Mouse (Mus musculus) liver, embryonic 15.5 days (tissue): ENCODE measurements at regions not wholly inside any gene's neighbourhood (a gene's known extent, or its start where the extent isn't known, plus 50 kb on each side); places are given as distances from the start of the nearest gene placed in this dataset.

ENCODE experiments used
- ATAC-seq: fragments of 200-750 bp; cut with Nextera tagmentation; 2 replicates; pipeline ENCODE4 v1.8.0; 2017; ENCODE audit warnings: moderate number of reproducible peaks, mild to moderate bottlenecking, moderate library complexity; ENCODE audit not compliant: insufficient read depth
- H3K27ac ChIP-seq: fragments of 300-500 bp; sonication (generic); replicated peaks from 2 replicates; pipeline ENCODE4 v1.5.1; 2015; ENCODE audit warnings: mild to moderate bottlenecking, inconsistent platforms
- H3K27me3 ChIP-seq: fragments of 300-500 bp; sonication (generic); 2 replicates; pipeline ENCODE4 v1.6.1; 2015; ENCODE audit warnings: mild to moderate bottlenecking, inconsistent platforms
- H3K36me3 ChIP-seq: fragments of 300-500 bp; sonication (generic); replicated peaks from 2 replicates; pipeline ENCODE4 v1.6.1; 2015; ENCODE audit warnings: moderate library complexity, mild to moderate bottlenecking, inconsistent platforms
- H3K4me1 ChIP-seq: fragments of 300-500 bp; sonication (generic); replicated peaks from 2 replicates; pipeline ENCODE4 v1.6.1; 2015; ENCODE audit warnings: inconsistent platforms
- H3K4me2 ChIP-seq: fragments of 300-500 bp; sonication (generic); 2 replicates; pipeline ENCODE4 v1.6.1; 2015; ENCODE audit warnings: moderate library complexity, mild to moderate bottlenecking, inconsistent platforms
- H3K4me3 ChIP-seq: fragments of 300-500 bp; sonication (generic); replicated peaks from 2 replicates; pipeline ENCODE4 v1.5.1; 2015; ENCODE audit warnings: mild to moderate bottlenecking, inconsistent platforms
- H3K9ac ChIP-seq: fragments of 300-500 bp; sonication (generic); 2 replicates; pipeline ENCODE4 v1.6.1; 2015; ENCODE audit warnings: moderate library complexity, mild to moderate bottlenecking, inconsistent platforms
- H3K9me3 ChIP-seq: fragments of 300-500 bp; sonication (generic); replicated peaks from 2 replicates; pipeline ENCODE4 v1.6.1; 2016; ENCODE audit warnings: inconsistent platforms
- WGBS: fragments of 180-500 bp; shearing (Covaris S2); methylation state at CpG from one replicate; pipeline ENCODE4 v1.1.7; 2015; ENCODE audit warnings: mixed read lengths; ENCODE audit not compliant: insufficient replicate concordance; 5-methylcytosine and 5-hydroxymethylcytosine counted together

DNA sequence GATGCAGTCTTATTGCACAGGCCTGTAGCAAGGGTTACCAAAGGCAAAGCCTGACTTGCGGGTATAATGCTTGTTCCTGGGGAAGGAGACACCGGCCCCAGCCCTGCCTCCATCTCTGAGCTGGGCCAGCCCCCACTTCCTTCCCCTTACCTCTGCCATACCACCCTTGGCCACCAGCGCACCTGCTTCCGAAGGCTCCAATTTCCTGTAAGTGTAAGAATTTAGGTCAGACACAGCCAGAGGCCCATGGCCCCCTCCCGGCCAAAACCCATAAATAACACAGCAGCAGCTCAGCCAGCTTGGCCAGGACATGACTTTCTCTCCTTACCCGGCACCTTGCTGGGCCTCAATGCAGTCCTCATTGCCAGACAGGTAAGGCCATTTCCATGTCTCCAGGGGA lies 88.2 kb upstream of the Wnt4 start:
- no peaks in the 10 kb centered on the region for H3K9me3 ChIP-seq
- no peaks in the 10 kb centered on the region for H3K4me1 ChIP-seq
- no peaks in the 10 kb centered on the region; the same call in 1 of the 2 replicates for H3K27me3 ChIP-seq
- H3K36me3 ChIP-seq, result no peaks in the 10 kb centered on the region
- H3K27ac ChIP-seq, result no peak overlapping the region
- H3K9ac ChIP-seq, result no peak overlapping the region
- H3K4me3 ChIP-seq, result no peak overlapping the region
- no peak overlapping the region for H3K4me2 ChIP-seq
- WGBS, result 17% methylated on average over 6 of the region's 6 CpGs
- ATAC-seq, result no peak

DNA sequence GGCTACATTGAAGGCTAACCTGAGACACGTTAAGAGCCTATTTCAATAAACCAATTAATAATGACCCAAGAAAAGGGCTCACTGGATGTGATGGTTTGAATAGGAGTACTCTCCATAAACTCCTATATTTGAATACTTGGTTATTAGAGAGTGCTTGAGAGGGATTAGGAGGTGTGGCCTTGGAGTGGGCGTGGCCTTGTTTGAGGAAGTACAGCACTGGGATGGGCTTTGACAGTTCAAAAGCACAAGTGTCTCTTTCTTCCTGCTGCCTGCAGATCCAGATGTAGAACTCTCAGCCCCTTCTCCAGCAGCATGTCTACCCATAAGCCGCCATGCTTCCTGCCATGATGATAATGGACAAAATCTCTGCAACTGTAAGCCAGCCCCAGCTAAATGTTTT lies 89.7 kb upstream of the Wnt4 start:
- WGBS, result 35% methylated on average over 3 of the region's 3 CpGs
- Histone ChIP-seq H3K9me3 (no peaks in the 10 kb centered on the region), H3K27ac (no peak overlapping the region), H3K4me3 (no peak overlapping the region), H3K9ac (no peak overlapping the region), H3K36me3 (no peaks in the 10 kb centered on the region), H3K27me3 (no peaks in the 10 kb centered on the region), H3K4me2 (no peak overlapping the region), H3K4me1 (no peaks in the 10 kb centered on the region)
- no peak for ATAC-seq

DNA sequence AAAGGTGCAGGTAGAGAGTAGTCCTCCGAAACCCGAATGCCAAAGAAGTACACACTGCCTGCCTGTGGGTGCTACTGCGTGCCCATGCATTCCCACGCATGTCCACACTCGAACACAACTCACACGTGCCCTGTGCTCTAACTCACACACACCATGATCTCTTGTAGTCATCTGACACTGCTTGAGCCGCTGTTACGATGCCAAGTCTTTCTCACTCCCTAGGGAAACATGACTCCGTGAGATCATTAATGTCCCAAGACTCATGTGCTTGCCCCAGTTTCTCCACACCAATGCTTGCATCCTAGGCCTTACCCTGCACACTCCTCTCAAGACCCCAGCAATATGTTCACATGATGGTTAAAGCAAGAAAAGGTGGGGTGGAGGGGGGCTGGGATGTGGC lies 90.2 kb upstream of the Wnt4 start:
- Histone ChIP-seq H3K9ac (no peak overlapping the region), H3K27ac (no peak overlapping the region), H3K27me3 (no peaks in the 10 kb centered on the region), H3K36me3 (no peaks in the 10 kb centered on the region), H3K9me3 (no peaks in the 10 kb centered on the region), H3K4me2 (no peak overlapping the region), H3K4me3 (no peak overlapping the region), H3K4me1 (no peaks in the 10 kb centered on the region)
- no peak for ATAC-seq
- 68% methylated on average over 9 of the region's 9 CpGs for WGBS

GRCm38 (mm10) chr4:137185001-137185400 lies 92.3 kb upstream of the Wnt4 start:
- Histone ChIP-seq H3K4me3 (no peak overlapping the region), H3K9ac (no peak overlapping the region), H3K4me1 (peaks cover 4% of the 10 kb centered on the region), H3K9me3 (no peaks in the 10 kb centered on the region), H3K4me2 (no peak overlapping the region), H3K27ac (no peak overlapping the region), H3K27me3 (no peaks in the 10 kb centered on the region), H3K36me3 (no peaks in the 10 kb centered on the region)
- ATAC-seq, result no peak
- WGBS, result 62% methylated on average over 4 of the region's 4 CpGs

DNA sequence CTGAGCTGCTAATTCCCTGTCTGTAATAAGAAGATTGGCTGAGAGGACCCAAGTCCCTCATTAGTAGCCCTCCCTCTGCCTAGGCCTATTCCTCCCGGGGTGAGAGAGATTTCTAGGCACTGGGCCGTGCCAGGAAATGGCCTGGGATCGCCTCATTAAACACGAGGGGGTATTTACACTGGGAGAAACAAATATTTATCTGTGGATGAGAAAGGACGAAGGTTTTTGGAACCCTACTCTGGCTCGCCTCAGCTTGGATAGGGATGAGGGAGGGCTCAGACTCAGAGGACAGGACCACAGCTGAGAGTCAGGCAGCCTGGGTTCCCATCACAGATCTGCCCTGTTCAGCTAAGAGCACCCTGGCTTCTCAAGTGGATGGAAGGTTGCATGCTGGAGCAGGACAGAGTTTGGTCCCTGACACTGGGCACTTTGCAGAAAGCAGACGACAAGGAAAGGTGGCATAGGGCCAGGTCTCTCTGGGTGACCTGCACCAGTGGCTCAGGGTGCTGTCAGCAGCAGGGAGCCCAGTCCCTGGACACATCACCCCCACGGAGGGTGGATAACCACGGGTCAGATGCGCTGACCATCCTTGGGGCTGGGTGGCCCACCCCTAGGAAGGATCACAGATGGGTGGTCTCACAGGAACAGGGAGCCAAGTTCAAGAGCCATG lies 94.0 kb upstream of the Wnt4 start:
- ATAC-seq, result no peak
- H3K4me3 ChIP-seq, result no peak overlapping the region
- no peaks in the 10 kb centered on the region for H3K27me3 ChIP-seq
- no peak overlapping the region for H3K27ac ChIP-seq
- peaks cover 12% of the 10 kb centered on the region for H3K4me1 ChIP-seq
- no peak overlapping the region for H3K9ac ChIP-seq
- 52% methylated on average over 10 of the region's 10 CpGs for WGBS
- no peaks in the 10 kb centered on the region for H3K9me3 ChIP-seq
- no peaks in the 10 kb centered on the region for H3K36me3 ChIP-seq
- H3K4me2 ChIP-seq, result no peak overlapping the region

- ATAC-seq, result no peak
- Histone ChIP-seq H3K36me3 (no peaks in the 10 kb centered on the region), H3K27me3 (no peaks in the 10 kb centered on the region), H3K9ac (no peak overlapping the region), H3K27ac (no peak overlapping the region), H3K4me2 (no peak overlapping the region), H3K9me3 (no peaks in the 10 kb centered on the region), H3K4me1 (peaks cover 12% of the 10 kb centered on the region), H3K4me3 (no peak overlapping the region)
- WGBS, result 69% methylated on average over 14 of the region's 14 CpGs
Measured at GRCm38 (mm10) chr4:137182547-137182946, 94.7 kb upstream of the Wnt4 start.

GRCm38 (mm10) chr4:137181252-137181651 lies 96.0 kb upstream of the Wnt4 start:
- no peak overlapping the region for H3K9ac ChIP-seq
- WGBS, result 62% methylated on average over 8 of the region's 8 CpGs
- H3K27ac ChIP-seq, result no peak overlapping the region
- no peaks in the 10 kb centered on the region for H3K27me3 ChIP-seq
- H3K4me1 ChIP-seq, result peaks cover 12% of the 10 kb centered on the region
- no peak overlapping the region for H3K4me3 ChIP-seq
- no peaks in the 10 kb centered on the region for H3K9me3 ChIP-seq
- H3K4me2 ChIP-seq, result no peak overlapping the region
- ATAC-seq, result no peak
- no peaks in the 10 kb centered on the region for H3K36me3 ChIP-seq

DNA sequence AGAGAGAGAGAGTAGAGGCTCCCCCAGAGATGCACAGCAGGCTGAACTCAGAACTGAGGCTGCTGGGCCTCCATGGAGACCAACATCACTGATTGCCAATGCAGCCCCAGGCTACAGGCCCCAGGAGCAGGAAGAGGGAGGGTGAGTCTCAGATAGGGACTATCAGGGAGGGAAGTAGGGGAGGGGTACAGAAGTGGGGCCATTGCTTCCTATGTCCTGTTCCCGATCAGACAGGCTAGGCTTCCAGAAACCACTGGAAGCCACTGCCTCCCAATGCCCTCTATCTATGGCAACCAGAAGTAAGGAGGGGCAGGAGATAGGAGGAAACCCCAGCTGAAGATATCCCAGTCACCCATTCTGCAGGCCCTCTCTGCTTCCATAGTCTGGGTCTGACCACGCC lies 97.2 kb upstream of the Wnt4 start:
- Histone ChIP-seq H3K4me1 (peaks cover 12% of the 10 kb centered on the region), H3K9me3 (no peaks in the 10 kb centered on the region), H3K4me3 (no peak overlapping the region), H3K4me2 (no peak overlapping the region), H3K27me3 (no peaks in the 10 kb centered on the region), H3K36me3 (no peaks in the 10 kb centered on the region), H3K27ac (no peak overlapping the region), H3K9ac (no peak overlapping the region)
- peak; percentile 59 for ATAC-seq
- 38% methylated on average over 2 of the region's 2 CpGs for WGBS

DNA sequence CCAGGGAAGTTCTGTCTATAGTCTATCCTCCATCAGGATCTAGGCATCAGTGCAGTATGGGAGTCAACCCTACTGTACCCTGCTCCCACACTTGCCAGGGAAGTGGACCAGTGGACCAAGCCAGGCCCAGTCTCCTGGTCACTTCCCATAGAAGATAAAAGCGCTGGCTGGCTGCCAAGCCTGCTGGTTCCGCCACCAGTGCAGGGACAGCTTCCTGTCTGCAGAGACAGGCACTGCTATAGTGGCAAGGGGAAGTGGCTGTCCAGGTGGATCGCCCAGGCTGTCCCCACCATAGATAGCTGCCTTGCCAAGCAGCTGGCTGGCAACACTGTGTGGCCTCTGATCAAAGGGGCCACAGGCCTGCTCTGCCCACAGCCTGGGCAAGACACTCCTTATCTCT lies 98.5 kb upstream of the Wnt4 start:
- Histone ChIP-seq H3K4me1 (peaks cover 12% of the 10 kb centered on the region), H3K27ac (no peak overlapping the region), H3K9me3 (no peaks in the 10 kb centered on the region), H3K27me3 (no peaks in the 10 kb centered on the region), H3K4me2 (no peak overlapping the region), H3K9ac (no peak overlapping the region), H3K36me3 (no peaks in the 10 kb centered on the region), H3K4me3 (no peak overlapping the region)
- no peak for ATAC-seq
- WGBS, result 13% methylated on average over 3 of the region's 3 CpGs

DNA sequence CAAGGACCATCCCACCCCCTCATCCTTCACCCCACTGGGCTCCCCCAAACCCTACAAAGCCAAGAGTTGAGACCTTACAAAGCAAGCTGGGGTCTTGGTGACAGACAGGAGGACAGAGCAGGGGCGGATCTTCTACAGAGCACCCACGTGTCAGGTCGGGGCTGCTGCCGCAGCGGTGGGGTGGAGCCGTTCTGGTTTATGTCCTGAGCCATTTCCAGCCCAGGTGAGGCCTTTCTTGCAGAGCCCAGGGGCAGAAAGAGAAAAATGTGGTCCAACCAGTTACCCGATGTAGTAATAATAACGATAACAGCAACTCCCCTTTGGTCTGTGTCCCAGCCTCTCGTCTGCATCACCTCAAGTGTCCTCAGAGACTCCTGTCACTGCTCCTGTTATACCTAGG lies 112.4 kb upstream of the Wnt4 start:
- no peaks in the 10 kb centered on the region for H3K9me3 ChIP-seq
- H3K36me3 ChIP-seq, result no peaks in the 10 kb centered on the region
- ATAC-seq, result no peak
- no peak overlapping the region for H3K9ac ChIP-seq
- H3K27ac ChIP-seq, result no peak overlapping the region
- peaks cover 64% of the 10 kb centered on the region for H3K27me3 ChIP-seq
- 34% methylated on average over 9 of the region's 9 CpGs for WGBS
- H3K4me3 ChIP-seq, result no peak overlapping the region
- H3K4me2 ChIP-seq, result peak overlapping the region; percentile 44
- H3K4me1 ChIP-seq, result no peaks in the 10 kb centered on the region

DNA sequence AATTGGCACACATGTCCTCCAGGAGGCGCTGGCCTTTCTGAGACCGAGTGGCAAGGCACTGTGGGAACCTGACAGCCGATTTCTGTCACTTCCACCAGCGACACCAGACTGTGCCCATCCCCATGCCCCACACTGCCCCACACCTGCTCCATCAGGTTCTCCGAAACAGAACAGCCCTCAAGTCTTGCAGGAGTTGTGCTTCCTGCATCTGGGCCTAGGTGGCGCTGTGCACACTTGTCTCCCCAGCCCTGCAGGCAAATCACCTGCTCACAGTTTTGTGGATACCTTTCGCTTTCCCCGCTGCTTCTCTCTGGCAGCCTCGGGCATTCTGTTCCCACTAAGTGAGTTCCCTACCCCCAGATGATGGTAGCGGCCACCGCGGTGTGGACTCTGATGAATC lies 112.9 kb upstream of the Wnt4 start:
- ATAC-seq, result no peak
- H3K27me3 ChIP-seq, result peaks cover 66% of the 10 kb centered on the region
- WGBS, result 5% methylated on average over 12 of the region's 12 CpGs
- no peak overlapping the region for H3K27ac ChIP-seq
- H3K9ac ChIP-seq, result no peak overlapping the region
- H3K4me1 ChIP-seq, result no peaks in the 10 kb centered on the region
- H3K36me3 ChIP-seq, result no peaks in the 10 kb centered on the region
- H3K4me2 ChIP-seq, result peak overlapping the region; percentile 44
- no peak overlapping the region for H3K4me3 ChIP-seq
- H3K9me3 ChIP-seq, result no peaks in the 10 kb centered on the region

GRCm38 (mm10) chr4:137163962-137164361 lies 113.3 kb upstream of the Wnt4 start:
- 56% methylated on average over 12 of the region's 12 CpGs for WGBS
- H3K4me1 ChIP-seq, result no peaks in the 10 kb centered on the region
- H3K4me2 ChIP-seq, result no peak overlapping the region
- H3K9me3 ChIP-seq, result no peaks in the 10 kb centered on the region
- H3K27ac ChIP-seq, result no peak overlapping the region
- H3K9ac ChIP-seq, result no peak overlapping the region
- no peak overlapping the region for H3K4me3 ChIP-seq
- peaks cover 66% of the 10 kb centered on the region for H3K27me3 ChIP-seq
- ATAC-seq, result no peak
- no peaks in the 10 kb centered on the region for H3K36me3 ChIP-seq
